ENCODE assay signal across 29 mouse cellular contexts in the genomic region with DNA sequence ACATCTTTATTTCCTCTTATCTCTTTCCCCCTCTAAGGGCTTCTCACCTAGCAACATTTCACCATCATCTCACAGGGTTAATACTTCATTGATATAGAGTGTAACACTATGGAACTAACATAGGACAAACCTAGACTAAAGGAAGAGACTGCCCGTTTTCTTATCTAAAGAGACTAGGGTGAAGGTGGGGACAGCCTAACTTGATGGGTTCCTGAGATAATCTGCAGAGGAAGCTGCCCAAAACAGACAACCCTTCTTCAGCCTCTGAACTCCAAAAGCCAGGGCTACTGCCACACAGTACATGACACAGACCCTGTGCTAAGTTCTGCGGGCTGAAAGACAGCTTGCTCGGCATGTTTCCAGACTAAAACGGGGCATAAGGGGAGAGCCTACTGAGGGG. TPM values are rescaled to one million over a fixed set of nuclear protein-coding genes. Genes with fewer than 3 reads are reported as not detected.
"Had no signal": no experiment of that assay in that cellular context is flagged by ENCODE, and none has a peak within 500 bp of the region (broad histone marks: within the 10 kb centered on the region; RNA-seq: fewer than 3 reads in every experiment).

No protein-coding gene starts in this region.

- H3K4me3 ChIP-seq: layer of hippocampus, adult 2 months; limb, embryonic 10.5 days; limb, embryonic 13.5 days; lung, embryonic 15.5 days; megakaryocyte, embryonic 14.5 days; midbrain, embryonic 12.5 days; myocyte had no signal

- ATAC-seq: inflammation-experienced regulatory T-cells, adult 6 months; intestine, embryonic 16.5 days; midbrain, embryonic 16.5 days had no signal

- H3K36me3 ChIP-seq: limb, embryonic 10.5 days; limb, embryonic 13.5 days; lung, embryonic 15.5 days; midbrain, embryonic 12.5 days had no signal

- DNase-seq: kidney, adult 18-20 months; kidney, adult 9 months; kidney, postnatal 25 days; layer of hippocampus, adult 9-11 months; lung, adult 18-20 months; lung, postnatal 10 days; lung, postnatal 36 days; right cerebral cortex, postnatal 14 days; right cerebral cortex, postnatal 4 days; thymus, postnatal 25 days had no signal

- H3K27ac ChIP-seq: kidney, postnatal 0 days; layer of hippocampus, adult 2 months; limb, embryonic 10.5 days; limb, embryonic 13.5 days; lung, embryonic 15.5 days; midbrain, embryonic 12.5 days; stomach, postnatal 0 days had no signal

- H3K9me3 ChIP-seq: limb, embryonic 10.5 days; limb, embryonic 13.5 days; lung, embryonic 15.5 days; megakaryocyte, embryonic 14.5 days; midbrain, embryonic 12.5 days had no signal

- H3K4me1 ChIP-seq: limb, embryonic 10.5 days; limb, embryonic 13.5 days; lung, embryonic 15.5 days; megakaryocyte, embryonic 14.5 days; midbrain, embryonic 12.5 days had no signal

- H3K9ac ChIP-seq: limb, embryonic 13.5 days; lung, embryonic 15.5 days; midbrain, embryonic 12.5 days had no signal

- H3K4me2 ChIP-seq: limb, embryonic 13.5 days; lung, embryonic 15.5 days; midbrain, embryonic 12.5 days had no signal

RNA-seq across cellular contexts. Expression of a gene that starts 7.6 kb away (rescaled TPM):
- total RNA-seq: left cerebral cortex, adult 18-20 months; left cerebral cortex, postnatal 25 days; liver, adult 2 months; monocyte, adult 5-6 weeks had no signal
- polyA plus RNA-seq: inflammation-experienced regulatory T-cells, adult 6 months; intestine, embryonic 16.5 days; kidney, postnatal 0 days; large intestine, adult 2 months; limb, embryonic 10.5 days; liver, adult 2 months; lung, embryonic 15.5 days; myocyte; stomach, embryonic 14.5 days; stomach, postnatal 0 days; thymus, postnatal 0 days had no signal

RNA-seq across cellular contexts. Expression of a gene that starts 13.3 kb away (rescaled TPM):
- polyA plus RNA-seq: myocyte had no signal
